Mouse (Mus musculus) hematopoietic stem cell, adult 5-6 weeks (primary cell): Measurements from ENCODE around the gene Map3k3. TPM values are rescaled to one million over a fixed set of nuclear protein-coding genes. Genes with fewer than 3 reads are reported as not detected.

Experiments
- ATAC-seq, 2 experiments: fragments of 125-278 bp in 1 of 2; replicated peaks in 1 of 2; 2 replicates each; pipeline ENCODE4 v1.8.0; 2016 to 2017; ENCODE audit warnings: inconsistent platforms in 2 of 2, mild to moderate bottlenecking in 2 of 2, moderate number of reproducible peaks in 2 of 2, low read depth in 1 of 2, moderate TSS enrichment in 1 of 2; ENCODE audit not compliant: low FRiP score in 2 of 2, poor library complexity in 2 of 2, severe bottlenecking in 2 of 2, insufficient read depth in 1 of 2, low TSS enrichment in 1 of 2
- total RNA-seq: library from RNA; stranded (forward); fragments of 172-1452, 232-1000 nt; gene quantifications from 2 replicates; pipeline ENCODE4 v1.2.3, GENCODE M21; 2017

The Map3k3 gene
- total RNA-seq: 37.0 and 42.3 TPM in 2 replicates

- ATAC-seq: peak; percentile 98 to 99
These were observed at the start of gene Map3k3 for GRCm38 (mm10) chr11:106083708-106084701. Gene Map3k3, plus strand, starts transcription at chr11:106084613.

DNA sequence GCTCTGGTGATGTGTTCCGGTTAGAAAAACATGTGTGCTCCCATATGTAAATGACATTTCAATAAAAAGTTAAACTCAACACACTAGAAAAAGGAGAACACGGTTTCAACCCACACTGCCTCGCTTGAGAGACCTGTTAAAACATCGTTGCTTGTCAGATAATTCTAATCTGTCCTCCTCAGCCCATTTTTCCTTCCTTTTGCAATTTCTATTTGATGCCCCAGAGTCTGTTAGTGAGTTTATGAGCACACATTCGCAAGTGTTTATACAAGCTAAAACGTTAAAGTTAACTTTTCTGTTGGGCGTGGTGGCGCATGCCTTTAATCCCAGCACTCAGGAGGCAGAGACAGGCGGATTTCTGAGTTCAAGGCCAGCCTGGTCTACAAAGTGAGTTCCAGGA lies 49.4 kb upstream of the Map3k3 start:
- no peak for ATAC-seq

DNA sequence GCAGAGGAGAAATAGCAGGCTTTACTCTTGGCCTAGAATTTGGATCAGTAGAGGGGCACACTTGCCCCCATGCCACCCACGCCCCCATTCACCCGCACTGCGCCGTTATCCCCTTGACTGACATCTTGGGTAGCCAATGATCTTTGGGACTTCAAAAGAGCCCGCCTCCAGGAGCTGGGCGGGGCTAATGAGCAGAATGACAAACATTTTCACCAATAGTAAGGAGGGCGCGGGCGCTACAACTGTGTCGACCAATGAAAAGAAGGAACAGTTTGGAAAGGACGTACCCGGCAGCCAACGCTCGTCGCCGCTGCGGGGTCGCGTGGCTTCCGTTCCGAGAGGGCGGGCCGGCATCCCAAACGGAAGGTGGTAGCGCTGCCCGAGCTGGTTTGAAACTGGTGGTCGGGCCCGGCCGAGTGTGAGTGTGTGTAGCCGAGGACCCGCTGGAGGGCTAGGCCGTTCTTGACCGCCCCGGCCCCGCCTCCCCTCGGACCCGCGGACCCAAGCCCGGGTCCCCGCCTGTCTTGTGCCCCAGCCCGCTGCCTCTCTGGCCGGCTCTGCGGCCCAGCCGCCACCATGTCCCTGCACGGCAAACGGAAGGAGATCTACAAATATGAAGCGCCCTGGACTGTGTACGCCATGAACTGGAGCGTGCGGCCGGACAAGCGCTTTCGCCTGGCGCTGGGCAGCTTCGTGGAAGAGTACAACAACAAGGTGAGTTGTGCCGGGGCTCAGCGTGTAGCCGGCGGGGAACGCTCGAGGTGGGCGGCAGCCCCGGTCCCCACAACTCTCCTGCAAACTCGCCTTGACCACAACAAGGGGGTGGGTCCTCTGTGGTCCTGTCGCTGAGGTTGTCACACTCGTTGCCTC lies 47.6 kb upstream of the Map3k3 start, which contains the start of gene Dcaf7:
Gene Dcaf7, plus strand, starts transcription at position 325 of the 870 bp plus-strand sequence.
- ATAC-seq: peak; percentile 97 to 98

DNA sequence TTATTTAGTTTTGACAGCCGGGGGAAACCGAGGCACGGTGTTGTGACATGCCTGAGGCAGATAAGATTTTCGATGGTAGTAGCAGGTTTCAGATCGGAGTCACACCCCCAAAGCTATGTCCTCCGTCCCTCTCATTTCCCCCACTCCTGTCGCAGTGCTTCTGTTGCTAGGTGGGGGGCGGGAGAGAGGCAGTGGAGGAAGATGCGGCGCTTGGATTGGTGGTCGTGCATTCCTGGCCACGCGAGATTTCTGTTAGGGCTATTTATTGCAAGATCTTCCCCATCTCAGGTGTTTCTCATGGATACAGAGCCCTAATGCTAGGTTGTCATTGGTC lies 47.0 kb upstream of the Map3k3 start:
- peak in 1 of 2 experiments; percentile 36; a peak in 2 of 4 replicates for ATAC-seq

DNA sequence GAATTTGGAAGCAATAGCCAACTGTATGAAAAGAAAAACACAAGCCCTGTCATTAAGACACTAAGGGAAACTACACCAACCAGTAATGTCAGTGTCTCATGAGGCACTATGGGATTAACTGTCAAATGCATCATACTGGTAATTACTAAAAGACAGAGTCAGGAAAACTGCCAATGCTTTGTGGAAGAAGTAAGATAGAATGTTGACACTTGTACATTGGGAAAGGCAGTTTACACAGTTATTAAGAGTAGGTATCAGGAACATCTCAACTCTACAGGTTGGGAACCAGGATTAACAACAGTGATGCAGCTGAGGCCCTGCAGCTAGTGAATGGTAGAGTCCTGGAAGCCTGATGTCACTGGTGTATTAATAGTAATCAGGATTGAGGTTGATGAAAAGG lies 40.1 kb upstream of the Map3k3 start:
- no peak for ATAC-seq

GRCm38 (mm10) chr11:106045256-106045655 lies 39.2 kb upstream of the Map3k3 start:
- no peak for ATAC-seq

- no peak for ATAC-seq
These were observed 38.6 kb upstream of the Map3k3 start for GRCm38 (mm10) chr11:106045780-106046179.

DNA sequence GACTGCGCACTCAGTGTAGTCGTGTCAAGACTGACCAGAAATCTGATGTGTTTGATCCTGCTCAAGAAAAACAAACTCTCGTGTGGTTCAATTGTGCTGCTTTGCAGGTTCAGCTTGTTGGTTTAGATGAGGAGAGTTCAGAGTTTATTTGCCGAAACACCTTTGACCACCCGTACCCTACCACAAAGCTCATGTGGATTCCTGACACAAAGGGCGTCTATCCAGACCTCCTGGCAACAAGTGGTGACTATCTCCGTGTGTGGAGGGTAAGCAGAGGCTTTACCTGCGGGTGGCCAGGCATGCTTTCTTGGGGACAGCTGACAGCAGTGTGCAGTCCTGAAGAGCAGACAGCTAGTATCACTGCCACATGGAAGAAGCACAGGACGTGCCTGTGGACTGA lies 37.8 kb upstream of the Map3k3 start:
- no peak for ATAC-seq

DNA sequence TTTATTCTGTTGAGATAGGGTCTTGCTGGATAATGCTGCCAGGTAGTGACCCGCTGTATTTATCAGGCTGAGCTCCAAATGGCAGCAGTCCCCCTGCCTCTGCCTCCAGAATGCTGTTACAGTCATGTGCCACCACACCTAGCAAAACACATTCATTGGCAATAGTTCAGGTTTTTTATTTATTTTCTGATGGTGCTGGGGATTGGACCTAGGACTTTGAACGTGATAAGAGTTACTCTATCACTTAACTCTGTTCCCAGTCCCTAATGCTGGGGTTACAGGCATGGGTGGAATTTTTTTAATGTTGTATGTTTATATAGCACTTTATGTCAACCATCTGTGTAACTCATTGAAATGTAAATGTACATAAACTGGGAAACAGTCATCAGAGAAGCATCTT lies 30.5 kb upstream of the Map3k3 start:
- ATAC-seq: no peak

DNA sequence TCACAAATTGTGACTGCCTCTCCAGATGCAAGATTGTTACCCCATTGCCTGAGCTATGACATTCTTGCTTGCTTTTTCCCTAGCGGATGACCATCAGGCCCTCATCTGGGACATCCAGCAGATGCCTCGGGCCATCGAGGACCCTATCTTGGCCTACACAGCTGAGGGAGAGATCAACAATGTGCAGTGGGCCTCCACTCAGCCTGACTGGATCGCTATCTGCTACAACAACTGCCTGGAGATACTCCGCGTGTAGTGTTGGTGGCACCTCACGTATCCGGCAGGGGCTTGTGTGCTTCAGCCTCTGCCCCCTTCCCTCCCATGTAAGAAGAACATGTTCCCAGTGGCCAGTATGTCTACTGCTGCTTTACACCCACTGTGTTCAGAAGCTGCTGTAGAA lies 29.8 kb upstream of the Map3k3 start:
- no peak for ATAC-seq

DNA sequence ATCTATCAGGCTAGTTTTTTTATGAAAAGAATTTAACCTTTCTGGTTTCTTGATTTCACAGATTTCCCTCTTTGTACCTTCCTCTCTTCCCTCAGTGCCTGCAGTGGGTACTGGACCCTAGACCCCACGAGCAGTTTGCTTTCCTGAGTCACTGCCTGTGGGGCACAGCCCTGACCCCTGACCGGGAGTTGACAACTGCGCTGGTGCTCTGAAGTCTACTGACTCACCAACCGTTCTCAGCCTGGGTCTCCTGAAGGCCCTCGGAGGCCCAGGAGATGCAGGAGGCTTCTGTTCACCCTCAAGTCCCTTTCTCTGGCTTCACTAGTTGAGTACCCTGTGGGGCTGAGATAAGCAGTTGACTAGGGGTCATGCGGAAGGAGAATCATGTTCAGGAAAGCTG lies 29.1 kb upstream of the Map3k3 start:
- no peak for ATAC-seq

GRCm38 (mm10) chr11:106056819-106057491 lies 27.5 kb upstream of the Map3k3 start:
- peak; percentile 81 to 82 for ATAC-seq

- ATAC-seq: no peak
These were observed 26.4 kb upstream of the Map3k3 start for GRCm38 (mm10) chr11:106058020-106058419.

- ATAC-seq: no peak
These were observed 23.9 kb upstream of the Map3k3 start for GRCm38 (mm10) chr11:106060549-106060948.

DNA sequence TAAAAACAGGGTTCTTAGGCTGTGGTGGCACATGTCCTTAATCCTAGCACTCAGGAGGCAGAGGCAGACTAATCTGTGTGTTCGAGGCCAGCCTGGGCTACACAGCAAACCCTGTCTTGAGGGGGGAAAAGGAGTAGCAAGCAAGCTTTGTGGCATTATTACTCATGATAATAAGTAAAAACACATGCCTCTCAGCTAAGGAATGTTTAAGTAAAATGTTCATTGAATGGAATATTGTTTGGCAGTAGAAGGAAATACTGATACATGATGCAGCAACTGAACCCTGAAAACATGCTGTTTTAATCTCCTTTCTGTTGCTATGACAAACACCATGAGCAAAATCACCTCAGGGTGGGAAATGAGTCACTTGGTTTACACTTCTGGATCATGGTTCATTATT lies 23.1 kb upstream of the Map3k3 start:
- no peak for ATAC-seq

DNA sequence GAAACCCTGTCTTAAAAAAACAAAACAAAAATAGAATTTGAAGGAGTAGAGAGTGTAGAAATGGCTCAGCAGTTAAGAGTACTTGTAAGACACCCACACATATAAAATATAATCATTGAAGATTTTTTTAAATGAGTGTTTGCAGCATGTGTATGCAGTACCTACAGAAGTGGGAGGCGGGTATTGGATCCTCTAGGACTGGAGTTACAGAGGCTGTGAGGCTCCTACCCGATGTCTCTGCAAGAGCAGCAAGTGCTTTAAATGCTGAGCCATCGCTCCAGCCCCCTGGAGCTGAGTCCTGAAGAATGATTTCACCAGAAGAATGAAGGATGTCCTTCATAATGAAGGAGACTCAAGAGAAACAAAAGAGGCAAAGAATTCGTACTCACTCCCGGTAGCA lies 20.7 kb upstream of the Map3k3 start:
- ATAC-seq: no peak

DNA sequence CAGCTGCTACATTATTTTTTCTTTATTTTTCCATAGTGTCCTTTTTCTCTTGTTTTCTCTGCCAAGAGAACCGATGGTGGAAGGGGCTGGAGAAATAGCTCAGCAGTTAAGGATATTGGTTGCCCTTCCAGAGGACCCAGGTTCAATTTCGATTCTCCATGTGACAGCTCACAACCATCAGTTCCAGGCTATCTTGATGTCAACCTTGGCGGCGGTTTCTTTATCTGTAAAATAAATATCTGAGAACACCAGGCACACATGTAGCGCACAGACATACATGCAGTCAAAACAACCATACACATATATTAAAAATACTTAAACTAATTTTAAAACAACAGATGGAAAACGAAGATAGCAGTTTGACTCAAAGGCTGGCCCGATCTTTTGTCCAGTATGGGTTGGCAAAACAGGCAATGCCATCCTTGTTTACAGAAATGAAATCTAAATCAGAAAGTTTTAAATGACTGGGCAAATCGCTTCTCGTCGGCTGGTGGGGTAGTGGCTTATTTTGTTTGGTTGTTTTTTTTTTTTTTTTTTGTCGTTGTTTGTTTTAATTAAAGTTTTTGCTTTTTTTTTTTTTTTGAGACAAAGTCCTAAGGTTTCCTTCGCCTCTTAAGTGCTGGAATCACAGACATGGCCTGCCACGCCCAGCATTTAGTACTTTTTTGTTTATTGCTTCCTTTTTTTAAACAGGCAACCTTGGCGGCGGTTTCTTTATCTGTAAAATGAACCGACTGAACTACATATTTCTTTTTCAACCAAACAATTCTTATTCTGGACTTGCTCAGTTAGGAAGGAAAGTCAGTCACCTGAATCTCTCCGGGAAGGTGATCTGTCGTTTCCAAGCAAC lies 19.1 kb upstream of the Map3k3 start:
- peak in 1 of 2 experiments; percentile 14; a peak in 1 of 4 replicates for ATAC-seq
